Mouse (Mus musculus) embryonic facial prominence, embryonic 14.5 days (tissue): ENCODE measurements at regions not wholly inside any gene's neighbourhood (a gene's known extent, or its start where the extent isn't known, plus 50 kb on each side); places are given as distances from the start of the nearest gene placed in this dataset.

Experiments
- ATAC-seq: fragments of 200-750 bp; cut with Nextera tagmentation; 2 replicates; pipeline ENCODE4 v1.8.0; 2017; ENCODE audit warnings: low read depth, moderate number of reproducible peaks, moderate TSS enrichment
- DNase-seq: peaks from one replicate; pipeline ENCODE4 v3.0.0-alpha.2; 2015; ENCODE audit warnings: low spot score
- H3K27ac ChIP-seq: fragments of 300-500 bp; sonication (generic); replicated peaks from 2 replicates; pipeline ENCODE4 v1.5.1; 2014; ENCODE audit warnings: low read depth, mild to moderate bottlenecking, low read length, moderate library complexity
- H3K27me3 ChIP-seq: fragments of 300-500 bp; sonication (generic); replicated peaks from 2 replicates; pipeline ENCODE4 v1.6.1; 2014; ENCODE audit warnings: low read length; ENCODE audit not compliant: control insufficient read depth, insufficient read depth
- H3K36me3 ChIP-seq: fragments of 300-500 bp; sonication (generic); 2 replicates; pipeline ENCODE4 v1.6.1; 2014; ENCODE audit warnings: low read length, mixed read lengths; ENCODE audit not compliant: control insufficient read depth, insufficient read depth
- H3K4me1 ChIP-seq: fragments of 300-500 bp; sonication (generic); 2 replicates; pipeline ENCODE4 v1.6.1; 2014; ENCODE audit warnings: antibody characterized with exemption, low read length; ENCODE audit not compliant: control insufficient read depth, insufficient read depth
- H3K4me2 ChIP-seq: fragments of 300-500 bp; sonication (generic); 2 replicates; pipeline ENCODE4 v1.6.1; 2014; ENCODE audit warnings: low read depth, mild to moderate bottlenecking, low read length, moderate library complexity, mixed read lengths
- H3K4me3 ChIP-seq: fragments of 300-500 bp; sonication (generic); 2 replicates; pipeline ENCODE4 v1.5.1; 2014; ENCODE audit warnings: low read depth, mild to moderate bottlenecking, low read length
- H3K9ac ChIP-seq: fragments of 300-500 bp; sonication (generic); 2 replicates; pipeline ENCODE4 v1.6.1; 2014; ENCODE audit warnings: low read depth, mild to moderate bottlenecking, low read length, moderate library complexity, mixed read lengths
- H3K9me3 ChIP-seq: fragments of 300-500 bp; sonication (generic); 2 replicates; pipeline ENCODE4 v1.6.1; 2016; ENCODE audit warnings: low read length; ENCODE audit not compliant: control insufficient read depth
- WGBS: fragments of 180-500 bp; shearing (Covaris S2); extraction: QIAGEN DNeasy Blood & Tissue Kit; methylation state at CpG from one replicate; pipeline ENCODE4 v1.1.7; 2014; 5-methylcytosine and 5-hydroxymethylcytosine counted together

- Histone ChIP-seq H3K9me3 (no peaks in the 10 kb centered on the region), H3K27ac (no peak overlapping the region), H3K27me3 (no peaks in the 10 kb centered on the region), H3K4me3 (no peak overlapping the region), H3K9ac (no peak overlapping the region), H3K36me3 (no peaks in the 10 kb centered on the region), H3K4me2 (no peak overlapping the region), H3K4me1 (no peaks in the 10 kb centered on the region)
- WGBS: 37% methylated on average over 2 of the region's 2 CpGs
- ATAC-seq (no peak), DNase-seq (no peak)
These were observed 259.5 kb downstream of the Etv1 start for GRCm38 (mm10) chr12:39038656-39039055.

GRCm38 (mm10) chr12:39047126-39047525 is 267.9 kb downstream of the Etv1 start:
- Histone ChIP-seq H3K27ac (no peak overlapping the region), H3K4me1 (no peaks in the 10 kb centered on the region), H3K9ac (no peak overlapping the region), H3K27me3 (no peaks in the 10 kb centered on the region), H3K4me2 (no peak overlapping the region), H3K36me3 (no peaks in the 10 kb centered on the region), H3K9me3 (no peaks in the 10 kb centered on the region), H3K4me3 (no peak overlapping the region)
- no peak for ATAC-seq
- DNase-seq: no peak

- Histone ChIP-seq H3K9ac (no peak overlapping the region), H3K4me2 (no peak overlapping the region), H3K4me3 (no peak overlapping the region), H3K27me3 (no peaks in the 10 kb centered on the region), H3K36me3 (no peaks in the 10 kb centered on the region), H3K4me1 (no peaks in the 10 kb centered on the region), H3K27ac (no peak overlapping the region), H3K9me3 (no peaks in the 10 kb centered on the region)
- no peak for DNase-seq
- ATAC-seq: no peak
- 61% methylated on average over 6 of the region's 6 CpGs for WGBS
These were observed 269.3 kb downstream of the Etv1 start for GRCm38 (mm10) chr12:39048441-39048840.

GRCm38 (mm10) chr12:39048958-39049357 is 269.8 kb downstream of the Etv1 start:
- no peak overlapping the region for H3K9ac ChIP-seq
- no peak overlapping the region for H3K27ac ChIP-seq
- H3K4me1 ChIP-seq: no peaks in the 10 kb centered on the region
- no peak for ATAC-seq
- H3K27me3 ChIP-seq: no peaks in the 10 kb centered on the region
- no peak overlapping the region for H3K4me3 ChIP-seq
- no peaks in the 10 kb centered on the region for H3K36me3 ChIP-seq
- DNase-seq: no peak
- 84% methylated on average over 1 of the region's 1 CpGs for WGBS
- H3K9me3 ChIP-seq: no peaks in the 10 kb centered on the region
- H3K4me2 ChIP-seq: no peak overlapping the region

- WGBS: 76% methylated on average over 4 of the region's 4 CpGs
These were observed 291.3 kb downstream of the Etv1 start for GRCm38 (mm10) chr12:39070331-39071045.

GRCm38 (mm10) chr12:39073289-39074022 is 294.3 kb downstream of the Etv1 start:
- Histone ChIP-seq H3K4me3 (no peak overlapping the region), H3K27me3 (no peaks in the 10 kb centered on the region), H3K9ac (no peak overlapping the region), H3K4me1 (no peaks in the 10 kb centered on the region), H3K9me3 (no peaks in the 10 kb centered on the region), H3K4me2 (no peak overlapping the region), H3K36me3 (no peaks in the 10 kb centered on the region), H3K27ac (no peak overlapping the region)
- DNase-seq (peak; percentile 27), ATAC-seq (peak; percentile 53; the same call in 1 of the 2 replicates)
- WGBS: 77% methylated on average over 15 of the region's 15 CpGs

More at GRCm38 (mm10) chr12:39070331-39071045, 291.3 kb downstream of the Etv1 start:
- no peaks in the 10 kb centered on the region for H3K27me3 ChIP-seq
- no peak overlapping the region for H3K9ac ChIP-seq
- H3K9me3 ChIP-seq: no peaks in the 10 kb centered on the region
- no peak for ATAC-seq
- H3K4me2 ChIP-seq: no peak overlapping the region
- no peak overlapping the region for H3K4me3 ChIP-seq
- no peaks in the 10 kb centered on the region for H3K4me1 ChIP-seq
- no peaks in the 10 kb centered on the region for H3K36me3 ChIP-seq
- no peak for DNase-seq
- no peak overlapping the region for H3K27ac ChIP-seq

GRCm38 (mm10) chr12:39086285-39086684 is 307.1 kb downstream of the Etv1 start:
- Histone ChIP-seq H3K4me2 (no peak overlapping the region), H3K4me1 (no peaks in the 10 kb centered on the region), H3K9me3 (no peaks in the 10 kb centered on the region), H3K27ac (no peak overlapping the region), H3K27me3 (no peaks in the 10 kb centered on the region), H3K36me3 (no peaks in the 10 kb centered on the region), H3K9ac (no peak overlapping the region), H3K4me3 (no peak overlapping the region)
- ATAC-seq: no peak
- DNase-seq: no peak
- WGBS: 81% methylated on average over 4 of the region's 4 CpGs

- Histone ChIP-seq H3K9ac (no peak overlapping the region), H3K4me1 (no peaks in the 10 kb centered on the region), H3K9me3 (no peaks in the 10 kb centered on the region), H3K27ac (no peak overlapping the region), H3K27me3 (no peaks in the 10 kb centered on the region), H3K4me3 (no peak overlapping the region), H3K36me3 (no peaks in the 10 kb centered on the region), H3K4me2 (no peak overlapping the region)
- no peak for DNase-seq
- 19% methylated on average over 5 of the region's 5 CpGs for WGBS
- no peak for ATAC-seq
These were observed 315.6 kb downstream of the Etv1 start for GRCm38 (mm10) chr12:39094638-39095230.
